Mouse (Mus musculus) MEL (cell line): ENCODE results near the gene Prss41. TPM values are rescaled to one million over a fixed set of nuclear protein-coding genes. Genes with fewer than 3 reads are reported as not detected.

Experiments
- DNase-seq: peaks from one replicate; pipeline ENCODE4 v3.0.0; 2011; ENCODE audit warnings: low read depth, low spot score
- H3K27ac ChIP-seq: 2 replicates; pipeline ENCODE4 v1.5.1; 2012; ENCODE audit warnings: low read depth, mild to moderate bottlenecking, control low read depth, low read length, moderate library complexity; ENCODE audit not compliant: control insufficient read depth
- H3K27me3 ChIP-seq, 2 experiments: fragments of 150-350 bp in 1 of 2; sonication (generic) in 1 of 2; 2 replicates each; pipeline ENCODE4 v1.6.1; 2012; ENCODE audit warnings: low read length in 2 of 2, mild to moderate bottlenecking in 2 of 2, improper control_type of control experiment in 1 of 2, moderate library complexity in 1 of 2; ENCODE audit not compliant: insufficient read depth in 2 of 2, control insufficient read depth in 1 of 2
- H3K36me3 ChIP-seq, 2 experiments: 2 replicates each; pipeline ENCODE4 v1.6.1; 2012 to 2014; ENCODE audit warnings: low read length in 2 of 2, improper control_type of control experiment in 1 of 2, inconsistent platforms in 1 of 2, mild to moderate bottlenecking in 1 of 2; ENCODE audit not compliant: insufficient read depth in 2 of 2, control insufficient read depth in 1 of 2
- H3K4me1 ChIP-seq, 2 experiments: fragments of 150-350 bp in 1 of 2; sonication (generic) in 1 of 2; 2 replicates each; pipeline ENCODE4 v1.6.1; 2012; ENCODE audit warnings: low read length in 2 of 2, improper control_type of control experiment in 1 of 2, mild to moderate bottlenecking in 1 of 2; ENCODE audit not compliant: insufficient read depth in 2 of 2, control insufficient read depth in 1 of 2
- H3K4me3 ChIP-seq, 2 experiments: fragments of 150-350 bp in 1 of 2; sonication (generic) in 1 of 2; 2 replicates each; pipeline ENCODE4 v1.5.1; 2012; ENCODE audit warnings: low read depth in 2 of 2, low read length in 2 of 2, mild to moderate bottlenecking in 2 of 2, moderate library complexity in 2 of 2, control low read depth in 1 of 2, improper control_type of control experiment in 1 of 2; ENCODE audit not compliant: control insufficient read depth in 1 of 2, insufficient read depth in 1 of 2
- H3K79me2 ChIP-seq: 2 replicates; pipeline ENCODE4 v1.6.1; 2012; ENCODE audit warnings: mild to moderate bottlenecking, low read length, moderate library complexity; ENCODE audit not compliant: control insufficient read depth, poor library complexity, insufficient read depth
- H3K9ac ChIP-seq: 2 replicates; pipeline ENCODE4 v1.6.1; 2012; ENCODE audit warnings: low read depth, mild to moderate bottlenecking, control low read depth, low read length, moderate library complexity; ENCODE audit not compliant: control insufficient read depth, poor library complexity, severe bottlenecking
- H3K9me3 ChIP-seq: fragments of 150-350 bp; sonication (generic); replicated peaks from 2 replicates; pipeline ENCODE4 v1.6.1; 2012; ENCODE audit warnings: mild to moderate bottlenecking, low read length, improper control_type of control experiment, moderate library complexity; ENCODE audit not compliant: insufficient read depth
- CHD1 ChIP-seq: IDR thresholded peaks from 2 replicates; pipeline ENCODE4 v1.6.1; 2012; ENCODE audit warnings: low read depth, mild to moderate bottlenecking, inconsistent platforms, low read length, improper control_type of control experiment
- CHD2 ChIP-seq: IDR thresholded peaks from 2 replicates; pipeline ENCODE4 v1.6.1; 2011; ENCODE audit warnings: low read length, improper control_type of control experiment
- E2F4 ChIP-seq: IDR thresholded peaks from 2 replicates; pipeline ENCODE4 v1.6.1; 2011; ENCODE audit warnings: low read depth, low read length, improper control_type of control experiment, borderline replicate concordance
- GATA1 ChIP-seq: IDR thresholded peaks from 2 replicates; pipeline ENCODE4 v1.6.1; 2011; ENCODE audit warnings: low read depth, low read length, improper control_type of control experiment
- HCFC1 ChIP-seq: IDR thresholded peaks from 2 replicates; pipeline ENCODE4 v1.6.1; 2012; ENCODE audit warnings: low read depth, mild to moderate bottlenecking, inconsistent platforms, low read length, improper control_type of control experiment, moderate library complexity
- JUND ChIP-seq: IDR thresholded peaks from 2 replicates; pipeline ENCODE4 v1.6.1; 2011; ENCODE audit warnings: low read depth, mild to moderate bottlenecking, improper control_type of control experiment, low read length
- MAFK ChIP-seq: IDR thresholded peaks from 2 replicates; pipeline ENCODE4 v1.6.1; 2011; ENCODE audit warnings: low read depth, mild to moderate bottlenecking, low read length, improper control_type of control experiment, borderline replicate concordance
- MAX ChIP-seq: IDR thresholded peaks from 2 replicates; pipeline ENCODE4 v1.6.1; 2011; ENCODE audit warnings: low read length, improper control_type of control experiment
- MAZ ChIP-seq: IDR thresholded peaks from 2 replicates; pipeline ENCODE4 v1.6.1; 2012; ENCODE audit warnings: low read depth, mild to moderate bottlenecking, inconsistent platforms, low read length, improper control_type of control experiment
- MEF2A ChIP-seq: IDR thresholded peaks from 2 replicates; pipeline ENCODE4 v1.6.1; 2014; ENCODE audit warnings: low read depth, mild to moderate bottlenecking, inconsistent platforms, low read length, improper control_type of control experiment; ENCODE audit not compliant: poor library complexity, insufficient replicate concordance, severe bottlenecking; ENCODE audit errors: extremely low read depth
- NELFE ChIP-seq: IDR thresholded peaks from 2 replicates; pipeline ENCODE4 v1.6.1; 2011; ENCODE audit warnings: low read depth, low read length, improper control_type of control experiment
- POLR2A ChIP-seq, 2 experiments: IDR thresholded peaks; 2 replicates each; pipeline ENCODE4 v1.6.1; 2011 to 2012; ENCODE audit warnings: low read length in 2 of 2, mild to moderate bottlenecking in 2 of 2, control low read depth in 1 of 2, improper control_type of control experiment in 1 of 2, low read depth in 1 of 2, moderate library complexity in 1 of 2; ENCODE audit not compliant: control insufficient read depth in 1 of 2, insufficient read depth in 1 of 2, poor library complexity in 1 of 2
- POLR2AphosphoS5 ChIP-seq: IDR thresholded peaks from 2 replicates; pipeline ENCODE4 v1.6.1; 2012; ENCODE audit warnings: low read depth, borderline replicate concordance, mild to moderate bottlenecking, inconsistent platforms, low read length, moderate library complexity, mixed read lengths
- TAL1 ChIP-seq: IDR thresholded peaks from 2 replicates; pipeline ENCODE4 v1.6.1; 2012; ENCODE audit warnings: mild to moderate bottlenecking, inconsistent platforms, low read length, moderate library complexity, mixed read lengths
- USF1 ChIP-seq: IDR thresholded peaks from 2 replicates; pipeline ENCODE4 v1.6.1; 2014; ENCODE audit warnings: low read depth, mild to moderate bottlenecking, inconsistent platforms, low read length, improper control_type of control experiment, moderate library complexity
- ZKSCAN1 ChIP-seq: IDR thresholded peaks from 2 replicates; pipeline ENCODE4 v1.6.1; 2012; ENCODE audit warnings: low read depth, mild to moderate bottlenecking, inconsistent platforms, low read length, improper control_type of control experiment, moderate library complexity
- ZNF384 ChIP-seq: IDR thresholded peaks from 2 replicates; pipeline ENCODE4 v1.6.1; 2012; ENCODE audit warnings: low read depth, mild to moderate bottlenecking, inconsistent platforms, low read length, improper control_type of control experiment
- polyA plus RNA-seq, 2 experiments: library from polyadenylated mRNA; stranded (reverse) in 1 of 2; unstranded in 1 of 2; fragments of >175 nt in 1 of 2; fragments of >200 nt in 1 of 2; gene quantifications; 2 replicates each; pipeline versions ENCODE4 v1.2.1 to v1.2.4; 2012; ENCODE audit warnings: low replicate concordance in 2 of 2, low read depth in 1 of 2; ENCODE audit not compliant: insufficient read length in 2 of 2, insufficient read depth in 1 of 2, missing spikeins in 1 of 2
- total RNA-seq: library from RNA; depleted of rRNA; stranded (reverse); fragments of 300-350 nt; gene quantifications from 2 replicates; pipeline ENCODE4 v1.2.3, GENCODE M21; 2012

Prss41 gene
- total and polyA plus RNA-seq, 3 experiments: 3.4 to 12.8 TPM; not detected in 1

GRCm38 (mm10) chr17:23836006-23836575, 7.9 kb downstream of the Prss41 start, which contains the start of gene Prss33:
Prss33 (minus strand) TSS chr17:23836056.
- Histone ChIP-seq H3K4me3 (no peak within 1 kb of the TSS), H3K27me3 (no peaks in the 10 kb centered on the region), H3K27ac (no peak within 1 kb of the TSS), H3K36me3 (peaks cover 0 to 1% of the 10 kb centered on the region in 2 experiments; a peak in 1 of 4 replicates), H3K4me1 (peaks cover 0 to 4% of the 10 kb centered on the region in 2 experiments; a peak in 2 of 4 replicates), H3K79me2 (no peaks in the 10 kb centered on the region), H3K9ac (no peak within 1 kb of the TSS), H3K9me3 (no peaks in the 10 kb centered on the region)
- no peak for TF ChIP-seq CHD2
- no peak for TF ChIP-seq CHD1
- TF ChIP-seq MAFK: no peak
- no peak for TF ChIP-seq JUND
- no peak for TF ChIP-seq HCFC1
- TF ChIP-seq MAZ: no peak
- no peak for TF ChIP-seq MEF2A
- no peak for TF ChIP-seq E2F4
- TF ChIP-seq USF1: no peak
- no peak for TF ChIP-seq GATA1
- TF ChIP-seq POLR2AphosphoS5: no peak
- TF ChIP-seq TAL1: no peak
- TF ChIP-seq NELFE: no peak
- TF ChIP-seq MAX: no peak
- no peak for TF ChIP-seq ZKSCAN1
- DNase-seq: no peak

GRCm38 (mm10) chr17:23831201-23831600, 12.8 kb downstream of the Prss41 start:
- peaks cover 5 to 18% of the 10 kb centered on the region in 2 experiments; a peak in 3 of 4 replicates for H3K4me1 ChIP-seq
- H3K9me3 ChIP-seq: no peaks in the 10 kb centered on the region
- H3K9ac ChIP-seq: no peak overlapping the region
- H3K36me3 ChIP-seq: peaks cover 3 to 19% of the 10 kb centered on the region in 2 experiments; a peak in 3 of 4 replicates
- H3K27ac ChIP-seq: no peak overlapping the region
- H3K4me3 ChIP-seq: no peak overlapping the region
- TF ChIP-seq ZNF384: peak; percentile 91
- no peak for TF ChIP-seq POLR2A (IDR thresholded peaks at IDR 0.05; ENCODE audit: control insufficient read depth in 1 of 2, insufficient read depth in 1 of 2, low read depth in 1 of 2, low read length in 2 of 2, poor library complexity in 1 of 2)
- TF ChIP-seq, all 39 proteins: peak for 1
- Histone ChIP-seq H3K27me3 (no peaks in the 10 kb centered on the region), H3K79me2 (peaks cover 17% of the 10 kb centered on the region)
- peak; percentile 24 for DNase-seq
